In genomic region chr5:38195941-38196340, GRCm38 (mm10) we compare ENCODE assay signal across 14 mouse cellular contexts.
"Had no signal": no experiment of that assay in that cellular context is flagged by ENCODE, and none has a peak within 500 bp of the region (broad histone marks: within the 10 kb centered on the region; RNA-seq: fewer than 3 reads in every experiment).

No protein-coding gene starts in this region.

- DNase-seq: gastrocnemius, adult 2 months; gastrocnemius, postnatal 10 days; gastrocnemius, postnatal 25 days; heart, adult 18-20 months; heart, postnatal 14 days; heart, postnatal 36 days; kidney, adult 11 months; kidney, adult 2 months; kidney, adult 9 months; kidney, postnatal 14 days; kidney, postnatal 36 days; layer of hippocampus, adult 9-11 months; layer of hippocampus, postnatal 36 days; left cerebral cortex, postnatal 4 days had no signal
